Mouse (Mus musculus) ovary, postnatal 36 days (tissue): ENCODE measurements around the gene Bpifb1.
A peak's percentile ranks its signal among the peaks of the same experiment; 100 is the strongest.
"Not testable (repeated sequence)": the region's sequence is repeated elsewhere in the genome, so short reads cannot be mapped to it uniquely, and the experiment has no call there.

ENCODE experiments used
- DNase-seq: peaks from one replicate; pipeline ENCODE4 v3.0.0; 2022; ENCODE audit warnings: low spot score, mixed read lengths

Bpifb1 gene

GRCm38 (mm10) chr2:154211881-154212280 is 21.3 kb downstream of the Bpifb1 start:
- DNase-seq, result no peak

- DNase-seq, result peak; percentile 75
Observed at GRCm38 (mm10) chr2:154215191-154215590, 24.6 kb downstream of the Bpifb1 start.

GRCm38 (mm10) chr2:154219950-154220349 is 29.3 kb downstream of the Bpifb1 start:
- no peak for DNase-seq

GRCm38 (mm10) chr2:154223265-154223916 is 32.8 kb downstream of the Bpifb1 start, which contains the start of gene Bpifb5:
Bpifb5 (plus strand) TSS chr2:154223742.
- DNase-seq, result no peak

- no peak for DNase-seq
Observed at GRCm38 (mm10) chr2:154223917-154224273, 33.3 kb downstream of the Bpifb1 start.

- DNase-seq, result no peak
Observed at GRCm38 (mm10) chr2:154226991-154227390, 36.4 kb downstream of the Bpifb1 start.

GRCm38 (mm10) chr2:154227830-154228229 is 37.2 kb downstream of the Bpifb1 start:
- no peak for DNase-seq

- DNase-seq, result no peak
Observed at GRCm38 (mm10) chr2:154233426-154233825, 42.8 kb downstream of the Bpifb1 start.

GRCm38 (mm10) chr2:154240771-154241170 is 50.2 kb downstream of the Bpifb1 start:
- DNase-seq, result no peak

- DNase-seq, result not testable (repeated sequence)
Observed at GRCm38 (mm10) chr2:154242726-154243125, 52.1 kb downstream of the Bpifb1 start.

GRCm38 (mm10) chr2:154243356-154244036 is 52.9 kb downstream of the Bpifb1 start:
- DNase-seq, result no peak

- DNase-seq, result no peak
Observed at GRCm38 (mm10) chr2:154245322-154245721, 54.7 kb downstream of the Bpifb1 start.

- not testable (repeated sequence) for DNase-seq
Observed at GRCm38 (mm10) chr2:154255254-154255653, 64.6 kb downstream of the Bpifb1 start.

- no peak for DNase-seq
Observed at GRCm38 (mm10) chr2:154255770-154256169, 65.2 kb downstream of the Bpifb1 start.

- not testable (repeated sequence) for DNase-seq
Observed at GRCm38 (mm10) chr2:154257554-154257953, 66.9 kb downstream of the Bpifb1 start, which contains the start of gene Bpifb9a. Bpifb9a (plus strand) TSS chr2:154257854.

- DNase-seq, result not testable (repeated sequence)
Observed at GRCm38 (mm10) chr2:154264397-154264796, 73.8 kb downstream of the Bpifb1 start.
